Mouse (Mus musculus) heart, adult 2 months (tissue): ENCODE measurements at regions not wholly inside any gene's neighbourhood (a gene's known extent, or its start where the extent isn't known, plus 50 kb on each side); places are given as distances from the start of the nearest gene placed in this dataset.
A peak's percentile ranks its signal among the peaks of the same experiment; 100 is the strongest.

Experiments
- DNase-seq, 2 experiments: peaks; one replicate each; pipeline ENCODE4 v3.0.0; 2021
- H3K27ac ChIP-seq: fragments of 200-600 bp; 2 replicates; pipeline ENCODE4 v1.8.1; 2022
- H3K27me3 ChIP-seq: fragments of 200-500 bp; 2 replicates; pipeline ENCODE4 v1.6.1; 2012; ENCODE audit warnings: mild to moderate bottlenecking, low read length, inconsistent platforms, mixed read lengths; ENCODE audit not compliant: control insufficient read depth, insufficient read depth
- H3K36me3 ChIP-seq: fragments of 200-500 bp; 2 replicates; pipeline ENCODE4 v1.6.1; 2012; ENCODE audit warnings: low read length, inconsistent platforms; ENCODE audit not compliant: control insufficient read depth, insufficient read depth
- H3K4me1 ChIP-seq: fragments of 200-500 bp; 2 replicates; pipeline ENCODE4 v1.6.1; 2011; ENCODE audit warnings: low read length; ENCODE audit not compliant: control insufficient read depth, insufficient read depth
- H3K4me3 ChIP-seq: fragments of 200-600 bp; 2 replicates; pipeline ENCODE4 v1.8.1; 2022
- H3K79me2 ChIP-seq: fragments of 200-500 bp; replicated peaks from 2 replicates; pipeline ENCODE4 v1.6.1; 2012; ENCODE audit warnings: mild to moderate bottlenecking, inconsistent platforms, low read length, moderate library complexity, mixed read lengths; ENCODE audit not compliant: control insufficient read depth, insufficient read depth
- H3K9ac ChIP-seq: fragments of 200-500 bp; 2 replicates; pipeline ENCODE4 v1.6.1; 2012; ENCODE audit warnings: low read depth, mild to moderate bottlenecking, control low read depth, inconsistent platforms, low read length, mixed read lengths
- CTCF ChIP-seq: fragments of 200-600 bp; IDR thresholded peaks from 2 replicates; pipeline ENCODE4 v1.8.1; 2022; ENCODE audit warnings: antibody characterized with exemption, mild to moderate bottlenecking, moderate library complexity
- EP300 ChIP-seq: fragments of 200-500 bp; IDR thresholded peaks from 2 replicates; pipeline ENCODE4 v1.6.1; 2011; ENCODE audit warnings: low read depth, low read length, control low read depth; ENCODE audit not compliant: insufficient read depth
- POLR2A ChIP-seq: fragments of 200-500 bp; IDR thresholded peaks from 2 replicates; pipeline ENCODE4 v1.6.1; 2011; ENCODE audit warnings: mild to moderate bottlenecking, low read depth, low read length, control low read depth; ENCODE audit not compliant: insufficient read depth
- WGBS: fragments of 180-500 bp; shearing (Covaris S2); methylation state at CpG from one replicate; pipeline ENCODE4 v1.1.7; 2018; 5-methylcytosine and 5-hydroxymethylcytosine counted together
- intact Hi-C: fragments of 180-260 bp; cut with DNase I; formaldehyde crosslinking; loops from one replicate; pipeline ENCODE4 v1.15.1; 2025

- H3K4me1 ChIP-seq: no peaks in the 10 kb centered on the region
- intact Hi-C loops: no loop called here
- DNase-seq: no peak
- no peak overlapping the region for H3K9ac ChIP-seq
- H3K4me3 ChIP-seq: no peak overlapping the region
- no peak for TF ChIP-seq CTCF
- no peak for TF ChIP-seq POLR2A
- no peak for TF ChIP-seq EP300
- no peaks in the 10 kb centered on the region for H3K79me2 ChIP-seq
- H3K27me3 ChIP-seq: no peaks in the 10 kb centered on the region
- no peak overlapping the region for H3K27ac ChIP-seq
- no peaks in the 10 kb centered on the region for H3K36me3 ChIP-seq
- 74% methylated on average over 4 of the region's 4 CpGs for WGBS
Measured at GRCm38 (mm10) chr10:71857089-71857488, 509.5 kb downstream of the Ipmk start.

- no peak overlapping the region for H3K27ac ChIP-seq
- TF ChIP-seq EP300 (no peak), POLR2A (no peak), CTCF (peak; percentile 48)
- H3K4me3 ChIP-seq: no peak overlapping the region
- no peaks in the 10 kb centered on the region for H3K4me1 ChIP-seq
- H3K9ac ChIP-seq: no peak overlapping the region
- H3K27me3 ChIP-seq: no peaks in the 10 kb centered on the region
- H3K79me2 ChIP-seq: no peaks in the 10 kb centered on the region
- WGBS: 45% methylated on average over 8 of the region's 8 CpGs
- intact Hi-C loops: no loop called here
- DNase-seq: no peak
- no peaks in the 10 kb centered on the region for H3K36me3 ChIP-seq
Measured at GRCm38 (mm10) chr10:71857518-71857973, 510.0 kb downstream of the Ipmk start.

DNA sequence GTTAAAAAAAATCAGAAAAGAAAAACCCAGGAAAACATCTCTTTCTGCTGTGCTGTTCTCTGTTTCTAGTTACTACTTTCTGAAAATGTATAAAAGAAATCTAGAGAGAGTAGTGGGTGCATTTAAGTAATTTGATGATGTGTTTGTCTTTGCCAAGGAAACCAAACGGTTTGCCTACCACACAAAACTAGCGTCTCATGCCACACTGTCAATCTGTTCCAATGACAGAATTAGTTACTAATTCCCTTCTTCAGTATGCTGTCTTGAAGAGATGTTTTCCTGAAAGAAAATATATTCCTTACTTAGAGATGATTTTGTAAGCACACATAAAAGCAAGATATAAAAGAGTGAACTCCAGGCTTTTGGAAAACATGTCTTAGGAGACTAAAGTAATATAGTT is 546.2 kb downstream of the Ipmk start:
- H3K27ac ChIP-seq: no peak overlapping the region
- no peak overlapping the region for H3K9ac ChIP-seq
- H3K4me3 ChIP-seq: no peak overlapping the region
- intact Hi-C loops: no loop called here
- H3K36me3 ChIP-seq: no peaks in the 10 kb centered on the region
- H3K27me3 ChIP-seq: no peaks in the 10 kb centered on the region
- WGBS: 62% methylated on average over 2 of the region's 2 CpGs
- no peak for DNase-seq
- TF ChIP-seq EP300 (no peak), POLR2A (no peak), CTCF (no peak)
- H3K79me2 ChIP-seq: no peaks in the 10 kb centered on the region
- H3K4me1 ChIP-seq: no peaks in the 10 kb centered on the region

DNA sequence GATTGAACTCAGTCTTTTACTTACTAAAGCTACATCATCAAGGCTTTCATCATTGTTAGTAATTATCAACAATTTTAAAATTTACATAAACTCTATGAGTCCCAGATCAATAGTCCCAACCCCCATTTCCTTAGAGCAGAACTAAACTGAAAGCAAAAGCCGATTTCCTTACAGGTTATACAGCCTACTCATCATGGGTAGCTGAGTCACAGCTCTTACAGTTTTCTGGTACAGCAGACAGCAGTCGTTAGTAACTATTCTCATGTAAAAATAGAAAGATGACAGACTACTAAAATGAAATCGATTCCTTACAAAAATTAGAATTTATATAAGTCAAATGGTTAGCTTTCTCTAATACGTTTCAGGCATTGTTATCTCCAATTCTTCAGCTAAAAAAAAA is 557.5 kb downstream of the Ipmk start:
- no peak overlapping the region for H3K27ac ChIP-seq
- intact Hi-C loops: no loop called here
- no peak overlapping the region for H3K9ac ChIP-seq
- no peak for TF ChIP-seq EP300
- TF ChIP-seq CTCF: no peak
- no peak for TF ChIP-seq POLR2A
- no peak for DNase-seq
- 50% methylated on average over 4 of the region's 4 CpGs for WGBS
- no peaks in the 10 kb centered on the region for H3K4me1 ChIP-seq
- no peaks in the 10 kb centered on the region for H3K27me3 ChIP-seq
- H3K79me2 ChIP-seq: no peaks in the 10 kb centered on the region
- H3K36me3 ChIP-seq: no peaks in the 10 kb centered on the region
- no peak overlapping the region for H3K4me3 ChIP-seq
